Mouse (Mus musculus) testis, adult 2 months (tissue): ENCODE data around the gene Cuedc1.

ENCODE experiments used
- CTCF ChIP-seq: fragments of 200-500 bp; IDR thresholded peaks from 2 replicates; pipeline ENCODE4 v1.5.1; 2012; ENCODE audit warnings: low read depth, mild to moderate bottlenecking, inconsistent platforms, low read length, moderate library complexity; ENCODE audit not compliant: control insufficient read depth, insufficient read depth, insufficient replicate concordance
- POLR2A ChIP-seq: fragments of 200-500 bp; IDR thresholded peaks from 2 replicates; pipeline ENCODE4 v1.6.1; 2012; ENCODE audit warnings: low read depth, mild to moderate bottlenecking, inconsistent platforms, low read length, moderate library complexity; ENCODE audit not compliant: control insufficient read depth

DNA sequence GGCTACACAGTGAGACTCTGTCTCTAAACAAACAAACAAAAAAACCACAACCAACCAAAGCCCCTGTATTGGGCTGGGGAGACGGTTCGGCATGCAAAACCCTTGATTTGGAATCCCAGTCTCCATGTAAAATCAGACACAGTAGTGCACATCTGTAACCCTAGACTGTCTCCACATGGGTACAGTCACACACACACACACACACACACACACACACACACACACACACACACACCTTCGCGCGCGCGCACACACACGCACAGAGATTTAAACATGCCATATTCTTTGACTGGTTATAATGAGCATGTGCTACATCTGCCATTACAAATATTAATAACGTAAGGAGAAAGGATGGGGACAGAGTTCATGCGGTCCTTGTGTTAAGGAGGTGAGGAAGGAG is 142.4 kb downstream of the Cuedc1 start:
- TF ChIP-seq CTCF (no peak), POLR2A (no peak)
